Mouse (Mus musculus) testis, postnatal 10 days (tissue): ENCODE measurements around the gene Bud31.
"Not testable (repeated sequence)": the region's sequence is repeated elsewhere in the genome, so short reads cannot be mapped to it uniquely, and the experiment has no call there.

Experiments used
- DNase-seq: peaks from one replicate; pipeline ENCODE4 v3.0.0; 2021; ENCODE audit warnings: low spot score

The Bud31 gene

DNA sequence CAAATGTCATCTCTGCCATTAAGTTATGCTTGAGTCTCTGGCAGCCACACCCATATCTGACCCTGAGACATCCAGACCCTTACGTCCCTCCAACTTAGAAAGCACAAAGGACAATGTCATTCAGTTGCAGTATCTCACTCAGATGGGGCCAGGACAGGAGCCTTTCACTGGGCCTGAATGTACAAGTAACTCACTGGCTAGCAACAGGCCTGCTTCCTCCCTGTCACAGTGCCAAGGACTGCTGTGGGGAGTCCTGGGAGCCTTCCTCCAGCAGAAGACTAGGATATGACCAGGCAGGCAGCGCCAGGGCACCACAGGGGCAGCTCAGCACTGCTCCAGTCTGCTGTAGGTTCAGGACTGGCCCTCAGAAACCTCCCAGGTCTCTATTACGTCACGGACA lies 11.0 kb upstream of the Bud31 start:
- DNase-seq: peak; percentile 70

DNA sequence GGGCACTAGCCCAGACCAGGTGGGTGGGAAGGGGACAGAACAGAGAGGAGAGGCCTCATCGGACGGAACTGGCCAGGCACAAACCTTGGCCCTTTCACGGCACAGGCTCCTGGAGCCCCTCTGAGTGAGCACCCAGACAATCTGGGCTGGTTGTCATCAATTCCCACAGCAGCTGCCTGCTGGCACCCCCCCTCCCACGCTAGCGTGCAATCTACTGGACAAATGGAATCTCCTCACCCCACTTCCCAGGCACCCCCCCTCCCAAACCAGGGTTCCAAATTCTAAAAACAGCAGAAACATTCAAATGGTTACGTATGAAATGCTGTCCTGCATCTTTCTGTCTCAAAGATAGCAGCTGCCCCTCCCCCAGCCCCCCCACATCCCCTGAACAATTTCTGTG lies 10.4 kb upstream of the Bud31 start:
- DNase-seq: not testable (repeated sequence)

GRCm38 (mm10) chr5:145130191-145130590 lies 10.0 kb upstream of the Bud31 start:
- DNase-seq: peak; percentile 65

DNA sequence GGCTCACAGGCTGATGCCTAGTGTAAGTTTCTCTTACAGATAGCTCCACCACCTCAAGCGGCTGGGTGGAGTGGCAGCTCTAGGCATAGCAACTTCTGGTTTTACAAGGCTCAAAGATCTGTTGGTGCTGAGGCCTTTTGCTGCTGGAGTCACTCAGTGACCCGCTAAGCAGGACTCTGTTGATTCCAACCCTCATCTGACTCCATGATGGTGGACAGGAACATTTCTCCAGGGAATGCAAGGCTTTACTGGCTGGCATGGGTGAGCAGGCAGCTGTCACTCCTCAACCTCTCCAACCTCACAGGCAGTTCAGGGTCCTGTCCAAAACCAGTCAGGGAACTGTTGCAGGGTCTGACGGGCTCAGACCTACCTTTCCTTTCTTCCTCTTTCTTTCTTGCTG lies 9.2 kb upstream of the Bud31 start:
- DNase-seq: no peak

- DNase-seq: not testable (repeated sequence)
Measured at GRCm38 (mm10) chr5:145133275-145133674, 6.9 kb upstream of the Bud31 start.

DNA sequence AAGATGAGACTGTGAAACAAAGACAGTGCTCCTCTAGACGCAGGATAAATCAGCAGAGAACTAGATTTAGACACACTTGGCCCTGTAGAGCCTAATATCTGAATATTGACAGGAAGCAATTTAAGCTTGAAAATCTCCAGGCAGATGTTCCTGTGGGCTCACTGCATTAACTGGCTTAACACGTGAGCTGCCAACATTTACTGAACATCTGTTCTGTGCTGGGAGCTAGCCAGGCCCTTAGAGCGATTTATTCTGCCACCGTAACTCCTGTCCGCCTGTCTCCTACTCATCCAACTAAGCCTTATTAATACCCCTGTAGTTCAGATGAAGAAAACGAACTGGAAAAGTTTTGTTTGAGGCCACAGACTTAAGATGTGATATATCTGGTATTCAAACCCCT lies 1.3 kb upstream of the Bud31 start:
- no peak for DNase-seq

DNA sequence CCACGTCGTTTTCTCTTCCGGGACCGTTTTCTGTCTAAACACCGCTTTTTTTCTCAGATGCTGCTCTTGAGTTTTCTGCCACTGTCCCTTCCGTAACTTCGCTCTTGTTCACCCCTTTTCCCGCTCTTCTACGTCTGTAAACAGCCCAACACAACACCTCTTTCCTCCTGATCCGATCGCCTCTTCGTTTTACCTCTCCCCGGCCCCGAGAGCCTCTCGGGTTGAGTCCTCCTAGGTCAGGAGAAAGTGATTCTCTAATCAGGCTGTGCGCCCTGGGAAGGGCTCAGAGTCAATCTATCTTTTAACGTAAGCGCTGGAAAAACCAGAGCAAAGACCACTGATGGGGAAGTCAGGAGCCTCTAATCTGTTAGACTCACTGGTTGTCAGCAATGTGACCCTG lies 449 bp downstream of the Bud31 start:
- no peak for DNase-seq

- DNase-seq: no peak
Measured at GRCm38 (mm10) chr5:145147748-145148147, 7.6 kb downstream of the Bud31 start.

GRCm38 (mm10) chr5:145149294-145149693 lies 9.1 kb downstream of the Bud31 start:
- DNase-seq: no peak

DNA sequence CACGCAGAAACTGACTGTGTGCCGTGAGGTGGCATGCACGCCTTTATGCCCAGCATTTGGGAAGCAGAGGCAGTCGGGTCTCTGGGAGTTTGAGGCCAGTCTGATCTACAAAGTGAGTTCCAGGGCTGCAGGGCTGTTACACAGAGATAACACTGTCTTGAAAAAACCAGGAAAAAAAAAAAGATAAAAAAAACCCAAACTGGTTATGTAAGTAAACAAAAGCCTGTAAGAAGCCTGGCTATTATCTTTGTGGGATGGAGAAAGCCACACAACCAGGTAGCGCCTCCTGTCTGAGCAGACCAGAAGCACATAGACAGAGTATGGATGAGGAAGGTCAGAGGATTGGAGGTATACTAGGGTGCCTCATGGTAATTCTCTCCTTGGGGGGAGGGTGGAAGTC lies 12.5 kb downstream of the Bud31 start:
- DNase-seq: no peak

GRCm38 (mm10) chr5:145161361-145161760 lies 21.2 kb downstream of the Bud31 start:
- DNase-seq: no peak

GRCm38 (mm10) chr5:145164710-145165109 lies 24.5 kb downstream of the Bud31 start:
- DNase-seq: no peak

DNA sequence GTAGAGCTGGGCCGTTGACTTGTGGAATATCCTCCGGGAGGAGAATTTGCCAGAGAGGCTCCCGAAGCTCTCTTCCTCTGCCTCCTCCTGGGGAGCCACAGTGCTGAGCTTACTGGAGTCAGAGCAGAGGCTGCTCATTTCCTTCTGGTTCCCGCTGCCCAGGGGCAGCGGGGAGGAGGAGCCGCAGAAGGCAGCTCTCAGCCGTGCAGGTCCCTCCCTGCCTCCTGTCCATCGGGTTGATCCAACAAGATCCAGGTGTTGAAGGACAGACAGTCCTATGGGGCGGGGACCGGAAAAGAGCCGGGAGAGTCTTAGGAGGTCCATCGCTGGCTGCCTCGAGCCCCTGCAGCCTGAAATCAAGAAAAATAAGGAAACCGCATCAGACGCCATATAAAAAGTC lies 25.0 kb downstream of the Bud31 start:
- DNase-seq: no peak

DNA sequence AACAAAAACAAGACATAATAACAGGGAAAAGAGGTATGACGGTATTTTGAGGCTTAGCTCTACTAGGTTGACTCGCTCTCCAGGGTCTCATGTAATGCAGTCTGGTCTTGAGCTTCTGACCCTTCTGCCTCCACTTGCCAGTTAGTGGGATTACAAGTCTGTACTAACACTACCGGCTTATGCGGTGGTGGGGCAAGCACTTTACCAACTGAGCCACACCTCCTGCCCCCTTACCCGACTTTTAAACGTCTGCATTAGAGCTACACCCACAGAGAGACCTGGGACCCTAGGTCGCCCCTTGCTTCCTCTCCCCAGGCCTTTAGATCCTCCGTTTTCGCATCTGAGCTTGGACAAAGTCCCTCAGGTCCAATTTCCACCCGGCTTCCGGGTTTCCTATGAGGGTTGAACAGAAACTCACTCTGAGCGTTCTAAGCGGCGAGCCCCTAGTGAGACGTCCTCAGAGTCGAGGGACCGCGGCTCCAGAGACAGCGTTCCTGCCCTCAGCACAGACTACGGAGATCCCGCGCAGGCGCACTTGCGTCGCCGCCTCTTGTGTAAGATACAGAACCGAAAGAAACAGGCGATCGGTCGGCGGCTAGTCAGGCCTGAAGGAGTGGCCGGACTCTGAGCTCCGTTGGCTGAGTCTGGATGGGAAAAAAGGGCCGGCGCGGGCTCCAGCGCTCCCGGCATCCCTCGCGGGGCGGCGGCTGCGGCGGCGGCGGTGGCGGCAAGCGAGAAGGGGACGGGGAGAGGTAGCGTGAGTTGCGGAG lies 26.6 kb downstream of the Bud31 start, which contains the start of the genes Ptcd1 and Cpsf4:
Gene Ptcd1, minus strand, starts transcription at position 573 of the 770 bp plus-strand sequence.
Gene Cpsf4, plus strand, starts transcription at position 678 of the 770 bp plus-strand sequence.
- peak; percentile 98 for DNase-seq

GRCm38 (mm10) chr5:145167306-145167661 lies 27.1 kb downstream of the Bud31 start:
- no peak for DNase-seq

GRCm38 (mm10) chr5:145178461-145178980 lies 38.4 kb downstream of the Bud31 start:
- DNase-seq: no peak

GRCm38 (mm10) chr5:145185244-145185643 lies 45.1 kb downstream of the Bud31 start:
- no peak for DNase-seq

GRCm38 (mm10) chr5:145189416-145189815 lies 49.3 kb downstream of the Bud31 start:
- DNase-seq: no peak

DNA sequence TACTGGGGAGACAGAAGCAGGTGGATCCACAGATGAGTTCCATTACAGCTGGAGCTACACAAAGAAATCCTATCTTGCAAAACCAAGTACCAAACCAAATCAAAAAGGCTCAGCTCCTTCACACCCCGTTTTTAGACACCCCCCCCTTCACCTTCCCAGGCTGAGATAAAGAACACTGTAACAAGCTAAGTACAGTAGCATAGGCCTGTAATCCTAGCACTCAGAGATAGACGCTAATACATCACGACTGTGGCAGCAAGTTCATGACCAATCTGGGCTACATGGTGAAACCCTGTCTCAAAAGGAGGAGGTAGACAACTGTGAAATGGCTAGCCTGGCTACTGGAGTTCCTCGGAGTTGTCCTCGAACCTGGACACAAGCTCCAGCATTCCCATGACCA lies 50.2 kb downstream of the Bud31 start:
- DNase-seq: no peak

GRCm38 (mm10) chr5:145190875-145191798 lies 51.0 kb downstream of the Bud31 start:
- DNase-seq: peak; percentile 95

DNA sequence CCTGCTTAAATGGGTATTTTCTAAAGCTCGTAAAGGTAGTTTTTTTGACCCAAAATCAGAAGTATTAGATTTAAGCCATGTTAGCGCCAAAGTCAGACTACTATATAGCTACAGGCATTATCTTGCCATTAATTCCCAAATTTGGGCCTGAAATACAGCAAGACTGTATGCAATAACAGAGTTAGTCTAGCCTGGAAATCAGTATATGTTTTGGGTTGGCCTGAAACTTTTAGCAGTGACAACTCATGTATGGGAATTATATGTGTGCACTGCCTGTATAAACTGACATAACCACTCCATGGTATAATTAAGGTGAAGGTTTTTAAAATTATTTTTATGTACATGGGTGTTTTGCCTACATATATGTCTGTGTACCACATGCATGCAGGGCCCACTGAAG lies 51.8 kb downstream of the Bud31 start, which contains the start of gene Atp5j2:
Gene Atp5j2, minus strand, starts transcription at position 101 of the 400 bp plus-strand sequence.
- DNase-seq: no peak
